8 mouse cellular contexts compared by ENCODE assay signal in the genomic region with DNA sequence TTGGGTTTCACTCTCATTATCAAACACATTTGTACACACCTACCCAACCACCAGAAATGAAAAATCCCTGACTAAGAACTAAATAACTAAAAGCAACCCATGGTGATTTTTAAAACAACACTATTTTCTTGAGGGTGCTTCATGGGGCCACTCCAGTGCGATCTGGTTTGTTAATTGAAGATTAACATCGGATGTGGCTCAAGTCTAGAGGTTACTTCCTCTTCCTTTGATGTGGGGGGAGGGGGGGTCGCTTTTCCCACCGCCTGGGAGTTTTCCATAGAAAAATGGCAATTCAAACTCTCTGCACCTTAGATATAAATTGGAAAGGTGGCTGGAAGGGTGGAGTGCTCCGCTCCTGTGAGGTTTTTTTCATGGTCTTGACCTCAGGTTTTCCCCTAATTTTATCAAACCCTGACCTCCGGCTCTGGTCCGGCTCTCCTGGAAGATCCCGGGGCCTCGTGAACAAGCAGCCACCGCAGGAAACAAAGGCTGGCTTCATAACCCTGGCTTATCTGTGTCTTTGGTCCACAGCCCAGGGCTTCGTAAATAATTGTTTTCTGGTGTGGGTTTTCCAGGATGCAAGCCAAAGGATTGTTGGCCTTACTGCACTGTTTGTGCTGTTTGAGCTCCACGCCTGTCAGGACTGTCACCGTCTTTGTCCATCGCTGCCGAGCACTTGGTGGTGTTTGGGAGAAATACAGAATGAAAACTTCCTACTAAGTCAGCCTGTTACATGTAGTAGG. TPM values are rescaled to one million over a fixed set of nuclear protein-coding genes. Genes with fewer than 3 reads are reported as not detected.
DNase-seq lines count a peak whose midpoint lies in the region; ATAC-seq lines count a peak whose summit lies in the region.

No protein-coding gene starts in this region.

- H3K27me3 ChIP-seq in heart, embryonic 12.5 days (replicated peaks), result no peaks in the 10 kb centered on the region
- no peaks in the 10 kb centered on the region for H3K27me3 ChIP-seq in kidney, embryonic 16.5 days (ENCODE audit: insufficient read depth, low read length)

- peak; percentile 58 to 59 for DNase-seq in layer of hippocampus, adult 8-10 months (ENCODE audit: low spot score in 2 of 2)
- no peak for DNase-seq in layer of hippocampus, postnatal 25 days (ENCODE audit: extremely low spot score in 1 of 2, low spot score in 1 of 2)
- peak; percentile 23 for DNase-seq in cerebellum, adult 9-10 months
- DNase-seq in lung, postnatal 36 days, result peak; percentile 81
- DNase-seq in urinary bladder, postnatal 10 days (ENCODE audit: low spot score), result no peak
- no peak for DNase-seq in frontal cortex, postnatal 36 days (ENCODE audit: low spot score in 2 of 2)

- peaks cover 31% of the 10 kb centered on the region for H3K4me1 ChIP-seq in heart, embryonic 12.5 days (replicated peaks)
- peaks cover 53% of the 10 kb centered on the region for H3K4me1 ChIP-seq in kidney, embryonic 16.5 days (ENCODE audit: insufficient read depth, low read length)

- peak overlapping the region; percentile 32; the same call in 1 of the 2 replicates for H3K9ac ChIP-seq in heart, embryonic 12.5 days
- H3K9ac ChIP-seq in kidney, embryonic 16.5 days (replicated peaks; ENCODE audit: low read length), result no peak overlapping the region

- peak overlapping the region; percentile 25 for H3K4me2 ChIP-seq in heart, embryonic 12.5 days
- H3K4me2 ChIP-seq in kidney, embryonic 16.5 days (replicated peaks; ENCODE audit: low read depth, low read length), result peak overlapping the region; percentile 17; the same call in 1 of the 2 replicates

- no peaks in the 10 kb centered on the region for H3K9me3 ChIP-seq in heart, embryonic 12.5 days (replicated peaks)
- no peaks in the 10 kb centered on the region for H3K9me3 ChIP-seq in kidney, embryonic 16.5 days (ENCODE audit: low read length)

- H3K27ac ChIP-seq in heart, embryonic 12.5 days (ENCODE audit: poor library complexity, severe bottlenecking), result peak overlapping the region; percentile 85
- H3K27ac ChIP-seq in kidney, embryonic 16.5 days (ENCODE audit: low read length), result peak overlapping the region; percentile 66

- H3K36me3 ChIP-seq in heart, embryonic 12.5 days, result no peaks in the 10 kb centered on the region
- no peaks in the 10 kb centered on the region for H3K36me3 ChIP-seq in kidney, embryonic 16.5 days (ENCODE audit: insufficient read depth, low read length)

- H3K4me3 ChIP-seq in heart, embryonic 12.5 days, result no peak overlapping the region
- H3K4me3 ChIP-seq in kidney, embryonic 16.5 days (ENCODE audit: low read length), result no peak overlapping the region

- WGBS in heart, embryonic 12.5 days, result 39% methylated on average over 15 of the region's 15 CpGs
- WGBS in kidney, embryonic 16.5 days, result 24% methylated on average over 15 of the region's 15 CpGs

- ATAC-seq in heart, embryonic 12.5 days (ENCODE audit: insufficient number of reproducible peaks, low FRiP score), result peak; percentile 56; the same call in 1 of the 2 replicates
- peak; percentile 33; the same call in 1 of the 2 replicates for ATAC-seq in kidney, embryonic 16.5 days (ENCODE audit: low FRiP score, low TSS enrichment)

RNA-seq across cellular contexts. Expression of a gene that starts 44.2 kb away (rescaled TPM):
- 10 to 100 TPM; 26.3 to 31.3 (median 28.8) TPM for total RNA-seq in layer of hippocampus, adult 8-10 months (2022)
- 10 to 100 TPM; 25.6 to 28.4 TPM for total RNA-seq in layer of hippocampus, postnatal 25 days (2021)
- 2.9 and 3.0 TPM in 2 replicates for polyA plus RNA-seq in heart, embryonic 12.5 days (2016; fragmentation: Nextera tagmentation; extraction: Ambion mirVana)
- 4.3 and 5.2 TPM in 2 replicates for polyA plus RNA-seq in kidney, embryonic 16.5 days (2015; fragmentation: Nextera tagmentation; extraction: Ambion mirVana)

Comparison
In these comparisons a context has a peak if more than half of its experiments do, and no peak if none do; other contexts are left out.
1. DNase-seq: peak in layer of hippocampus, adult 8-10 months (2 of 2), cerebellum, adult 9-10 months (single experiment) and lung, postnatal 36 days (single experiment); none in layer of hippocampus, postnatal 25 days (0 of 2), urinary bladder, postnatal 10 days (single experiment) and frontal cortex, postnatal 36 days (0 of 2).